Mouse (Mus musculus) embryonic facial prominence, embryonic 12.5 days (tissue): ENCODE measurements around the gene Cyb561d2. TPM values are rescaled to one million over a fixed set of nuclear protein-coding genes. Genes with fewer than 3 reads are reported as not detected.

ENCODE experiments used
- ATAC-seq: fragments of 200-750 bp; cut with Nextera tagmentation; 2 replicates; pipeline ENCODE4 v1.8.0; 2017; ENCODE audit not compliant: insufficient number of reproducible peaks, insufficient read depth, low FRiP score, low TSS enrichment
- H3K27ac ChIP-seq: fragments of 300-500 bp; sonication (generic); 2 replicates; pipeline ENCODE4 v1.5.1; 2016; ENCODE audit warnings: mild to moderate bottlenecking
- H3K27me3 ChIP-seq: fragments of 300-500 bp; sonication (generic); 2 replicates; pipeline ENCODE4 v1.6.1; 2016; ENCODE audit warnings: mild to moderate bottlenecking, moderate library complexity
- H3K36me3 ChIP-seq: fragments of 300-500 bp; sonication (generic); 2 replicates; pipeline ENCODE4 v1.6.1; 2016; ENCODE audit warnings: mild to moderate bottlenecking
- H3K4me1 ChIP-seq: fragments of 300-500 bp; sonication (generic); 2 replicates; pipeline ENCODE4 v1.6.1; 2016
- H3K4me2 ChIP-seq: fragments of 300-500 bp; sonication (generic); replicated peaks from 2 replicates; pipeline ENCODE4 v1.6.1; 2016; ENCODE audit warnings: mild to moderate bottlenecking, moderate library complexity
- H3K4me3 ChIP-seq: fragments of 300-500 bp; sonication (generic); 2 replicates; pipeline ENCODE4 v1.5.1; 2016; ENCODE audit warnings: mild to moderate bottlenecking
- H3K9ac ChIP-seq: fragments of 300-500 bp; sonication (generic); 2 replicates; pipeline ENCODE4 v1.6.1; 2016; ENCODE audit warnings: mild to moderate bottlenecking, moderate library complexity
- H3K9me3 ChIP-seq: fragments of 300-500 bp; sonication (generic); 2 replicates; pipeline ENCODE4 v1.6.1; 2016; ENCODE audit warnings: mild to moderate bottlenecking, moderate library complexity
- WGBS: fragments of 180-500 bp; shearing (Covaris S2); methylation state at CpG from one replicate; pipeline ENCODE4 v1.1.7; 2016; 5-methylcytosine and 5-hydroxymethylcytosine counted together
- polyA plus RNA-seq: library from polyadenylated mRNA; unstranded; fragments of >200 nt; fragmentation: Nextera tagmentation; extraction: Ambion mirVana; gene quantifications from 2 replicates; pipeline ENCODE4 v1.2.1, GENCODE M21; 2016

The Cyb561d2 gene
- polyA plus RNA-seq, 1 experiment from 2014 or later = 17.7 TPM

DNA sequence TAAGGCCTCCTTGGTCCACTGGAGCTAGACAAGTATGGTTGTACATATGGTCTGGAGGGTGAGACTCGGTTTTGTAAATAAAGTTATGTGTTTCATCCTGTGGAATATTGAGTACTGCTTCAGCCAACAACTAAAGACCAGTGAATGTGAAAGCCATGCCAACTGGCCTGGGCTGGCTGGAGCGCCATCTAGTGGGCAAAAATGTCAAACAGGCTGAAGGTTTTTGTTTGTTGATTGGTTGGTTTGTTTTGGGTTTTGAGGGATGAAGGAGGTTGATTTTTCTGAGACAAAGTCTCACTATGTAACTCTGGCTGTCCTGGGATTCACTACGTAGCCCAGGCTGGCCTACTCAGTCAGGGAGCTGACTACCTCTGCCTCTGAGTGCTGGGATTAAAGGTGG is 3.6 kb upstream of the Cyb561d2 start:
- H3K9me3 ChIP-seq = no peaks in the 10 kb centered on the region
- peaks cover 32% of the 10 kb centered on the region for H3K4me1 ChIP-seq
- 12% methylated on average over 3 of the region's 3 CpGs for WGBS
- no peak overlapping the region for H3K9ac ChIP-seq
- no peak overlapping the region for H3K4me2 ChIP-seq
- ATAC-seq = no peak
- H3K36me3 ChIP-seq = peaks cover 20% of the 10 kb centered on the region
- no peak overlapping the region for H3K27ac ChIP-seq
- H3K27me3 ChIP-seq = peaks cover 10% of the 10 kb centered on the region; the same call in 1 of the 2 replicates
- H3K4me3 ChIP-seq = no peak overlapping the region

DNA sequence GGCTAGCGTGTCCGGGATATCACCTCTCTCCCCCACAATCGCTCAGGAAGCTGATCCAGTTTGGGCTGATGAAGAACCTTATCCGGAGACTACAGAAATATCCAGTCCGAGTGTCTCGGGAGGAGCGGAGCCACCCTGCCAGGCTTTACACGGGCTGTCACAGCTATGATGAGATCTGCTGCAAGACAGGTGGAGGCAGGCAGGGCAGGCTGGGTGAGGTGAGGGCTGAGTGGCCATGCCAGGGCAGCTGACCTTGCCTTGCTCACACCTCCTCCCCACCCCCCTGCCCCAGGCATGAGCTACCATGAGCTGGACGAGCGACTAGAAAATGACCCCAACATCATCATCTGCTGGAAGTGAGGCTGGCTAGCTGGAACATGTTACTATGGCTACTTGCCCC is 3.2 kb upstream of the Cyb561d2 start:
- 0 out of 2 replicates have a peak, but pooled peaks cover 6% of the 10 kb centered on the region for H3K27me3 ChIP-seq
- H3K4me1 ChIP-seq = peaks cover 30% of the 10 kb centered on the region
- WGBS = 85% methylated on average over 10 of the region's 10 CpGs
- ATAC-seq = no peak
- H3K9ac ChIP-seq = no peak overlapping the region
- no peaks in the 10 kb centered on the region for H3K9me3 ChIP-seq
- no peak overlapping the region for H3K27ac ChIP-seq
- H3K4me2 ChIP-seq = no peak overlapping the region
- H3K4me3 ChIP-seq = no peak overlapping the region
- peaks cover 21% of the 10 kb centered on the region for H3K36me3 ChIP-seq

- no peak overlapping the region for H3K4me3 ChIP-seq
- no peak overlapping the region for H3K4me2 ChIP-seq
- H3K36me3 ChIP-seq = peaks cover 26% of the 10 kb centered on the region
- WGBS = 93% methylated on average over 12 of the region's 12 CpGs
- no peak for ATAC-seq
- H3K27ac ChIP-seq = no peak overlapping the region
- 0 out of 2 replicates have a peak, but pooled peaks cover 3% of the 10 kb centered on the region for H3K27me3 ChIP-seq
- H3K9ac ChIP-seq = no peak overlapping the region
- no peaks in the 10 kb centered on the region for H3K9me3 ChIP-seq
- peaks cover 30% of the 10 kb centered on the region for H3K4me1 ChIP-seq
Observed at GRCm38 (mm10) chr9:107544729-107545128, 2.7 kb upstream of the Cyb561d2 start.

DNA sequence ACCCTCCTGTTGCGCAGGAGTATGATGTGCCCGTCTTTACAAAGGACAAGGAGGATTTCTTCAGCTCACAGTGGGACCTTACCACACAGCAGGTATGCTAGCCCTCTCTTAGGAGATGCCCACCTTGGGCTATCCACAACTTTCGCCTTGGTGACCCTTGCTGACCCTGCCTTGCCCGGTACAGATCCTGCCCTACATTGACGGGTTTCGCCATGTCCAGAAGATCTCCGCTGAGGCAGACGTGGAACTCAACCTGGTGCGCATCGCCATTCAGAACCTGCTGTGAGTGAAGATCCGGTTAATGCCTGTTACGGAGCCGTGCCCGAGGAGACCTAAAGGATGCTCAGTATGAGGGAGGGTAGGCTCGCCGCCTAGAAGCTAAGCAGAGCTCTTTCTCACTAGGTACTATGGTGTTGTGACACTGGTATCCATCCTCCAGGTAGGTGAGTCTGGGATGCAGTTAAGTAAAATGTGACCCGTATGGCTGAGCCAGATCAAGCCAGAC is 2.3 kb upstream of the Cyb561d2 start:
- Histone ChIP-seq H3K27me3 (no peaks in the 10 kb centered on the region), H3K9me3 (no peaks in the 10 kb centered on the region), H3K9ac (no peak overlapping the region), H3K36me3 (peaks cover 31% of the 10 kb centered on the region), H3K4me1 (peaks cover 30% of the 10 kb centered on the region), H3K4me2 (no peak overlapping the region), H3K4me3 (no peak overlapping the region), H3K27ac (no peak overlapping the region)
- ATAC-seq = no peak
- WGBS = 92% methylated on average over 17 of the region's 17 CpGs

DNA sequence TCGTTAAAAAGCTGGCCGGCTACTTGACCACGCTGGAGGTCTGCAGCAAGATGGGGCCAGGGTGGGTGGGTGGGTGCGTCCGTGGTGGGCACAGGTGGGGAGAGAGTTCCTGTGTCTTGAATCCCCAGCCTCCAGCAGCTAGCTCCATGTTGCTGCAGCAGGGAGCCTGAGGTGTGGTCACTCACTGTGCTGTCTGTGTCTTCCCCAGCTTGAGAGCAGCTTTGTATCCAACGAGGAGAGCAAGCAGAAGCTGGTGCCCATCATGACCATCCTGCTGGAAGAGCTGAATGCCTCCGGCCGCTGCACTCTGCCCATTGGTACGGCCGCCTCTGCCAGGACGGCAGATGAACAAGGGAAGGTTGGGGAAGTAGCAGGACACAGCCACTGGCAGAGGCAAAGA is 1.3 kb upstream of the Cyb561d2 start:
- H3K9ac ChIP-seq = no peak overlapping the region

DNA sequence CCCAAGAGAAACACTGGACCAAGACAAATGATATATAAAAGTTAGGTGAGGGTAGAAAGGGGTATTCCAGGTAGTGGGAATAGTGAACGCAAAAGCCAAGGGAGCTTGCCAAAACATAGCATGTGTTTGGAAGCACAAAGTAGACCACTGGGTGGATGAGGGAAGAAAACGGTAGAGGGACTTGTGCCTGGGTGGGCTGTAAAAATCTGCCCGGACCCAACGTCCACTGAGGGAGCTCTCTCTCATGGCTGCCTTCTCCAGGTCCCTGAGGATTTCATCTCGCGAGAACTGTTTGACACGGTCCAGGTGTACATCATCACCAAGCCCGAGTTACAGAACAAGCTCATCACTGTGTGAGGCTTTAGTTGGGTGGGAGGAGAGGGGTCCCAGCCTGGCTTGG is 728 bp upstream of the Cyb561d2 start:
- peaks cover 30% of the 10 kb centered on the region for H3K4me1 ChIP-seq
- 52% methylated on average over 8 of the region's 8 CpGs for WGBS
- peak overlapping the region; percentile 80 for H3K4me2 ChIP-seq
- peak overlapping the region; percentile 50 for H3K4me3 ChIP-seq
- peak overlapping the region; percentile 58 for H3K9ac ChIP-seq
- peaks cover 46% of the 10 kb centered on the region for H3K36me3 ChIP-seq
- H3K27ac ChIP-seq = 0 out of 2 replicates have a peak overlapping the region, but pooled peaks have one; percentile 52
- H3K9me3 ChIP-seq = no peaks in the 10 kb centered on the region
- no peaks in the 10 kb centered on the region for H3K27me3 ChIP-seq
- ATAC-seq = no peak

More for the DNA sequence above, 1.3 kb upstream of the Cyb561d2 start:
- Histone ChIP-seq H3K4me2 (peak overlapping the region; percentile 80), H3K27ac (no peak overlapping the region), H3K27me3 (no peaks in the 10 kb centered on the region), H3K36me3 (peaks cover 40% of the 10 kb centered on the region), H3K4me3 (no peak overlapping the region), H3K9me3 (no peaks in the 10 kb centered on the region), H3K4me1 (peaks cover 30% of the 10 kb centered on the region)
- 86% methylated on average over 11 of the region's 11 CpGs for WGBS
- no peak for ATAC-seq

DNA sequence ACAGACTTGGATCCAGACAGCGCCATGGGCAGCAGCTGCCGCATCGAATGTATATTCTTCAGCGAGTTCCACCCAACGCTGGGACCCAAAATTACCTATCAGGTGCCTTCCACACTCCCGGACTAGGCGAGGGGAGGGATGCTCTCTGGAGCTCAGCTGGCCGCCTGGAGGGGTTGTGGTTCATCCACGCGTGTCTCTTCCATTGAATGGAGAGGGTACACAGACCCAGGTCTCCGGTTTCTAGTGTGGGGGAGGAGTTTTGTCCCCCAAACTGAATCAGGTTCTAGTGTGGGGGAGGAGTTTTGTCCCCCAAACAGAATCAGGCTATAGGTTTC is 326 bp upstream of the Cyb561d2 start:
- Histone ChIP-seq H3K9me3 (no peaks in the 10 kb centered on the region), H3K27ac (0 out of 2 replicates have a peak overlapping the region, but pooled peaks have one; percentile 52), H3K36me3 (peaks cover 47% of the 10 kb centered on the region), H3K9ac (peak overlapping the region; percentile 58), H3K4me2 (peak overlapping the region; percentile 80), H3K4me3 (peak overlapping the region; percentile 50), H3K27me3 (no peaks in the 10 kb centered on the region), H3K4me1 (peaks cover 26% of the 10 kb centered on the region)
- WGBS = under 1% methylated on average over 11 of the region's 11 CpGs
- ATAC-seq = no peak

GRCm38 (mm10) chr9:107541005-107541404 is 988 bp downstream of the Cyb561d2 start:
- no peak overlapping the region for H3K27ac ChIP-seq
- H3K4me2 ChIP-seq = peak overlapping the region; percentile 80
- 40% methylated on average over 10 of the region's 10 CpGs for WGBS
- peak overlapping the region; percentile 38; the same call in 1 of the 2 replicates for H3K9ac ChIP-seq
- ATAC-seq = no peak
- peaks cover 51% of the 10 kb centered on the region for H3K36me3 ChIP-seq
- H3K4me1 ChIP-seq = peaks cover 28% of the 10 kb centered on the region
- H3K4me3 ChIP-seq = peak overlapping the region; percentile 50
- H3K9me3 ChIP-seq = no peaks in the 10 kb centered on the region
- H3K27me3 ChIP-seq = no peaks in the 10 kb centered on the region

DNA sequence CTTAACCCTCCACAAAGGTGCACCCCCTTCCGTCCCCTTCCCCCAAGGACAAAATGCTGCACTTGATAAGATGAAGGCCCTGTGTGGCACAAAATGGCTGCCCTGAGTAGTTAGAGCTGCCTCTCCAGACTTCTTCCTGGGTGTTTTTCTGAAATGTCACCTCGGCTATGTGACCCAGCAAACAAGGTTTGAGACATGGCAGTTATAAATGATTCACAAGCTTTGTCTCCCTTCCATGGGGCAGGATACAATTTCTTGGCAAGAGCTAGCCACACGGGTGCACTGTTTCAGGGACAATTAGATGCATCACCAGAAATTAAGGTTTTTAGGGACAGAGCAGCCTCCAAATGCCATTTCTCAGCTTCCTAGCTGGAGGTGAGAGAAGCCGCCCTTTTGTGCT is 1.6 kb downstream of the Cyb561d2 start:
- Histone ChIP-seq H3K4me1 (peaks cover 34% of the 10 kb centered on the region), H3K9ac (no peak overlapping the region), H3K27ac (no peak overlapping the region), H3K4me2 (no peak overlapping the region), H3K36me3 (peaks cover 51% of the 10 kb centered on the region), H3K27me3 (no peaks in the 10 kb centered on the region), H3K4me3 (no peak overlapping the region), H3K9me3 (no peaks in the 10 kb centered on the region)
- 72% methylated on average over 4 of the region's 4 CpGs for WGBS
- ATAC-seq = no peak

- Histone ChIP-seq H3K36me3 (peaks cover 46% of the 10 kb centered on the region), H3K9me3 (no peaks in the 10 kb centered on the region), H3K4me1 (peaks cover 39% of the 10 kb centered on the region), H3K4me3 (no peak overlapping the region), H3K9ac (no peak overlapping the region), H3K4me2 (no peak overlapping the region), H3K27me3 (no peaks in the 10 kb centered on the region), H3K27ac (no peak overlapping the region)
- 92% methylated on average over 8 of the region's 8 CpGs for WGBS
- no peak for ATAC-seq
Observed at GRCm38 (mm10) chr9:107539940-107540339, 2.1 kb downstream of the Cyb561d2 start.

GRCm38 (mm10) chr9:107538711-107539110 is 3.3 kb downstream of the Cyb561d2 start:
- H3K4me1 ChIP-seq = peaks cover 40% of the 10 kb centered on the region
- H3K27me3 ChIP-seq = no peaks in the 10 kb centered on the region
- H3K9ac ChIP-seq = no peak overlapping the region
- H3K9me3 ChIP-seq = no peaks in the 10 kb centered on the region
- 93% methylated on average over 3 of the region's 3 CpGs for WGBS
- no peak overlapping the region for H3K27ac ChIP-seq
- ATAC-seq = no peak
- no peak overlapping the region for H3K4me2 ChIP-seq
- H3K36me3 ChIP-seq = peaks cover 35% of the 10 kb centered on the region
- no peak overlapping the region for H3K4me3 ChIP-seq

GRCm38 (mm10) chr9:107538231-107538630 is 3.8 kb downstream of the Cyb561d2 start:
- Histone ChIP-seq H3K4me2 (no peak overlapping the region), H3K9me3 (no peaks in the 10 kb centered on the region), H3K27ac (no peak overlapping the region), H3K9ac (no peak overlapping the region), H3K36me3 (peaks cover 31% of the 10 kb centered on the region), H3K4me1 (peaks cover 40% of the 10 kb centered on the region), H3K4me3 (no peak overlapping the region), H3K27me3 (no peaks in the 10 kb centered on the region)
- no peak for ATAC-seq
- WGBS = 93% methylated on average over 7 of the region's 7 CpGs
